Mouse (Mus musculus) brain, embryonic 14.5 days (tissue): ENCODE measurements at regions not wholly inside any gene's neighbourhood (a gene's known extent, or its start where the extent isn't known, plus 50 kb on each side); places are given as distances from the start of the nearest gene placed in this dataset.

ENCODE experiments used
- CTCF ChIP-seq: fragments of 200-500 bp; IDR thresholded peaks from 2 replicates; pipeline ENCODE4 v1.5.1; 2012; ENCODE audit warnings: inconsistent platforms, mild to moderate bottlenecking, moderate library complexity, borderline replicate concordance; ENCODE audit not compliant: insufficient read depth, insufficient read length; ENCODE audit errors: extremely low read depth
- POLR2A ChIP-seq: fragments of 200-500 bp; IDR thresholded peaks from 2 replicates; pipeline ENCODE4 v1.6.1; 2012; ENCODE audit warnings: mild to moderate bottlenecking, inconsistent platforms, borderline replicate concordance; ENCODE audit not compliant: poor library complexity, insufficient read depth, insufficient read length, severe bottlenecking; ENCODE audit errors: extremely low read depth

DNA sequence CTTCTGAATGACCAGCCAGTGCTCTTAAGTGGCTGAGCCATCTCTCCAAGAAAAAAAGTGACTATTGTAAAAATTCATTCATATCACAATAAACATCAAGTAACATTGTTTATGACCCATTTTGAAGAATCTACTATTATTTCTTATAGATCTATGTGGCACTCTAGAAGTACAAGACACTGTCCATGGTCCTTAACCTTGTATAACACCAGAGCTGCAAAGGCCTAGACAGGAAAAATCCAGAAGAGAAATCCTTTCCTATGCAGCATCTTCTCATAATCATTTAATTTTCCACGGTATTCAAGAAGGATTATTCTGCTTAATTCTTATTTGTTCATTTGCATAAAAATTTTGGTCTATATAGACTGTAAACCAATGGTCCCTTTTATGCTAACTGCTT is 304.7 kb upstream of the Pou3f2 start:
- TF ChIP-seq CTCF (no peak), POLR2A (no peak)
